Mouse (Mus musculus): ENCODE data around the gene Otop1.

The Otop1 gene

DNA sequence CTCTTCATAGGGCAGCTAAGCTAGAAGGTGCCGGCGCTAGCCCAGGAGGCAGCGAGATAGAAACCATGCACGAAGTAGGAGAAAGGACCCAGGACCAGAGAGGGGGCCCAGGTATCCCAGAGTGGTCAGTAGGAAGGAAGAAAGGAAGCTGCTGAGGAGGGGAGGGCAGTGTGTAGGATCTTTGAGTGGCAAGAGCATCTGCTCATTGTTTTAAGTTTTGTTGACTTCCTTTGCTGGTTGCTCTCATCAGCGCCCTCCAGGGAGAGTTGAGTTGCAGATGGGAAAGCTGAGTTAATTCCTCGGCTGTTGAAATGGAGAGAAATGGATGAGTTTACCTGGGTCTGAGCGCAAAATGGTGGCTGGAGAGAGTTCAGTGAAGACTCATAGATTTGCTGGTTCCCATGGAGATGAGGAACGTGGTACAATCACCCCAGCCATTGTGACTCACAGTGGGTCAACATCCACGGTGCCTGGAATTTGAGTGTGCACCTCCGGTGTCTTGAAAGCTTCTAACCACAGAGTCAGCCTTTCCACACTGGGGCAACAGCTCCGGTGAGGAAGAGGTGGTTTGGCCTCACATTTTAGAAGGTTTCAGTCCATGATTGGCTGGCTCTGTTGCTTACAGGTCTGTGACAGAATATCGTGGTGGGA lies 26.1 kb downstream of the Otop1 start:
- DNase-seq (ENCODE audit: low spot score in 2 of 2): no peak

DNA sequence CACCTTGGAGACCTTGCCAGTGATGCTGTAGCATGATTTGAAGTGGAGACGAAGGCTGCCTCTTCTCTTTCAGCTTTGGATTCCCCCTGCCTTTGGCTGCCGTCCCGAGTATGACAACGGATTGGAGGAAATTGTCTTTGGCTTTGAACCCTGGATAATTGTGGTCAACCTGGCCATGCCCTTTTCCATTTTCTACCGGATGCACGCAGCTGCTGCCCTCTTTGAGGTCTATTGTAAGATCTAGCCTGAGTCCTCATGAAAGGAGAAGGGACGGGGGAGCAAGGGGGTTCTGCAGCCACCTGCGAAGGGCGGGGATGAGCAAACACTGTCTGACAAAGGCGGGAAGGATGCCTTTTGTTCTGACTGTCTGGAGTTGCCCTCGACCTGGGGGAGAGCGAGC lies 26.9 kb downstream of the Otop1 start:
- DNase-seq (ENCODE audit: low spot score in 2 of 2): no peak

DNA sequence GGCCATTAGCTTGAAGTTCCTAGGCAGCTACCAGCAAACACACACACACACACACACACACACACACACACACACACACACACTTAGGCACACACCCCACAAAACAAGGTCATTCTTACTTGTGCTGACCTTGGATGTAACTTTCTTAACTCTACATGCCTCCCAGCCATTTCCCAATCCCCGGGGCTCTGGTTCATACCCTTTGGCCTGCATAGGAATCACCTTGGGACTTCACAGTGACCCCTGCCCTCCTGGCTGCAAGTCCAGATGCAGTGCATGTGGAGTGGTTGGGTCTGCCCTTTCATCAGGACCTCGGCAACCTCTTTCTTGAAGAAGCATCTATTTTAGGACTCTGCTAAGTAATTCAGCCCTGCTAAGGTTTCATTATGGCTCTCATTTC lies 29.5 kb downstream of the Otop1 start:
- DNase-seq (ENCODE audit: low spot score in 2 of 2): no peak

DNA sequence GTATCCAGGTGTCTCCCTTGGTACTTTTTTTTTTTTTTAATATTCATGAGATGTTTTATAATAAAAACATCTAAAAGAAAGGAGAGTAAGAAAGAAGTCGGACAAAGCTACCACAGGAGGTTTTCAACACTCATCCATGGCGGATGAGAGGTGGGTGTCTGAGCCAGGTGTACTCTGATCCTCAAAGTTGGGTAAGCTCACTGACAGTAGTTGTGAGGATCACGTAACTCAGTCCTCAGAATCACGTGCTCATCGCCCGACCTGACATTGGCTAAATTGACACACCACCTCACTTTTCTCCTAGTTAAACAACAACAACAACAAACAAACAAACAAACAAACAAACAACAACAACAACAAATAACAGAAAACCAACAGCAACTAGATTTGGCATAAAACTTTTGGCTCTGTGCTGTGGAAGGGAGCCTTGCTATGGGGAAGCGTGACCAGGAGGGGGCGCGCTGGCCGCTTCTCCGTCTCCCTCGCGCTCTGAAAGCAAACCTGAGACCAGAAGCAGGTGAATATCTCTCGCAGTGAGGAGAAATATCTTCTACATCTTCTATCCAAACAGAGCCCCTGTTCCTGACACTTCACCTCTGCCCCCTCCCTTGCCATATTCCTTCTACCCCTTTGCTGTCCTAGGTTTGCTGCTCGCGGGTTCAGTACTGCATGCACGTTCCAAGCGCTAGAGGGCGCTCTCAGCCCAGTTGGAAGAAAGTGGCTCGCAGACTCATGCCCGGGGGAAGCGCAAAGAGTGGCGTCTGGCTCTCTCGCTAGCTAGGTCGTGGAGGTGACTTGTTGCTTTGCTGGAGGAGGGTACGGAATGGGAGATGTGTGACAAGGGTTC lies 31.7 kb downstream of the Otop1 start:
- DNase-seq (ENCODE audit: low spot score in 2 of 2): peak; percentile 92 to 93

DNA sequence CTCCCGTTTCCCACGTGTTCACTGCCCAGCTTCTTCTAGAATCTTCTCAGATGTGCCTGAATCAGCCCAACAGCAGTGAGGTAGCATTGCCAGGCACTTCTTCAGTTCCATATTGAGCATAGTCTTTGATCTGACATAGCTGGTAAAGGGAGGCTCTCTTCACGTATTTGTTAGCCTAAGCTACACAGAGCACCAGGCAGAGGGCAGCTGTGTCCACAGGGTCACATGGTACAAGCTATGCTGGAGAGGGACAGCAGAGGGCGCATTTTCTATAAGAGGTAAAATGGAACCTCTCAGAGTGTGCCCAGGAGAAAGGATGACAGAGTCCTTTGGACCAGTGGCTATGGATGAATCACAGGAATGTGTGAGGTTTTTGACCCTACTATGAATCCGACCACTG lies 33.1 kb downstream of the Otop1 start:
- DNase-seq (ENCODE audit: low spot score in 2 of 2): peak; percentile 42 to 50

DNA sequence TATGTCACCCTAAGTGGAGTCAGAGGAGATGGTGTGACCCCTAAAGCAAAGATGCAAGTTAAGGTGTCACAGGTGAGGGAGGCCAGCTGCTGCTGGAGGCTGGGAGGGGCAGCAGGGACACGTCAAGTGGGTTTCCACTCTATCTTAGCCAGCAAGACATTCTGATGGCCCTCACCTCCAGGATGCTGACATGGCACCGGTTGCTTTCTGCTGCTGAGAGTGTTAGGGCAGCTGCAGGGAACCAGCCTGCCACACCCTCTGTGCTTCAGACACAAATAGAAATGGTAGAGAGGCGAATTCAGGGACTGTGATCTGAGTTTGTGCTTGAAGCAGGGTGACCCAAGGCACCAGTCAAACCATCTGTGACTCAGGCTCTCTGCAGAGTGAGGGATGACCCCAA lies 34.0 kb downstream of the Otop1 start:
- DNase-seq (ENCODE audit: low spot score in 2 of 2): no peak

DNA sequence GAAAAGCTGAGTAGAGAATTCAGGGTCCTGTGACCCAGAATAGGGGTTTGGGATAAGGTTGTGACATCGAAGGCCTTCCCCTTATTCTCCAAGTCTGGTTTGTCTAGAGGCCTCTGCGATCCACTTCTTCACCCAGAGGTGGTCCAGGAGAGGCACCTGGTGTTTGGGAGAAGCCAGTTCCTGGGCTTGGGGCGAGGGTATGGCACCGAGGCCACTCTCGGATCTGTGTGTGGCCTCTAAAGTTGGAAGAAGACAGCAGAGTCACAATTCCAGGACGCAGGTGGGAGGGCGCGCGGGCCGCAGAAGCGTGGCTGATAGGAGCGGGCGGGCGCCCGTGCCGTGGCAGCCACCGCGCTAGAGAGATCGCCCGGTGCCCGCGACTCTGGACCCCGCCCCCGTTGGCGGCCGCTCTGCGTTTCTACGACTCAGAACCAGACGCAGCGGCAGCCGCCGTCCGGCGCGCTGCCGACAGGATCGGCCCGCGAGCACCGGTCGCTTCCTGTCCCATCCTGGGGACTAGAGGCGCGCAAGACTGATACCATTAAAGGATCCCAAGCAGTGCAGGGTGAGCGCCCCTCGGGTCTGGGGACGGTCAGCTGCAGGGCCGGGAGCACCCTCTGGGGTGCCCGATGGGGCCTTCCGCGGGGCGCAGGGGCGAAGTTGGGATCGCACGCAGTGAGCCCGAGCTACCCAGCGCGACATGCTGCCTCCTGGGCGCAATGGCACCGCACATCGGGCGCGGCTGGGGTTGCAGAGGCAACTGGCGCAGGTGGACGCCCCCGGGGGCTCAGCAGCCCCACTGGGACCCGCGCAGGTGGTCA lies 43.4 kb downstream of the Otop1 start, which contains the start of gene Drd5:
Gene Drd5, plus strand, starts transcription at position 402 of the 821 bp plus-strand sequence.
- DNase-seq (ENCODE audit: low spot score in 2 of 2): no peak

DNA sequence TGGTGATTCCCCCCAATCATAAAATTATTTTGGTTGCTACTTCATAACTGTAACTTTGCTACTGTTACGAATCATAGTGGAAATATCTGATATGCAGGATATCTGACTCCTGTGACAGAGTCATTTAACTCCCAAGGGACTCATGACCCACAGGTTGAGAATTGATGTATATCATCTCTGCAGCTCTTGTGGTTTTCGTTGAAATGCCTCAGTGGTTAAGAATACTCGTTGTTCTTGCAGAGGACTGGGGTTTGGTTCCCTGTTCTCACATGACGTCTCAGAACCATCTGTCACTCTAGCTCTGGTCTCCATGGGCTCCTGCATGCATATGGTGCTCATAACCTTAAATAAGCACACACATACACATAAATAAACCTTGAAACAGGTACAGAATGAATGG lies 57.6 kb downstream of the Otop1 start:
- DNase-seq (ENCODE audit: low spot score in 2 of 2): no peak

DNA sequence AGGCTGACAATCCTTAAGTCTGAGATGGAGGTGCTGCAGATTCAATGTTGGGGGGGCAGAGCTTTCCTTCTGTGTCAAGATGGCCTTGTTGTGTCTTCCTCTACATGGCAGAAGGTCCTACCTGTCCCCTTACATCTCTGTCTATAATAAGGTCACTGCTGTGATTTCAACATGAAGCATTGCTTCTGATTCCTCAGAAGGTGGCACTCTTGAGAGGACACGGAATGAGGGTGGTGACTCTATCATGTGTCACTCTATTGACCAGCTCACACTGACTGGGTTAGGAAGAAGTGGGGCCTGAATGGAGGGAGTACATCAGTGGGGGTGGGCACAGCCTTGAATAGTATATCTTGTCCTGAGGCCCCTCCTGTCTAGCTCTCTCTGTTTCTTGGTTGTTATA lies 58.8 kb downstream of the Otop1 start:
- DNase-seq (ENCODE audit: low spot score in 2 of 2): no peak

DNA sequence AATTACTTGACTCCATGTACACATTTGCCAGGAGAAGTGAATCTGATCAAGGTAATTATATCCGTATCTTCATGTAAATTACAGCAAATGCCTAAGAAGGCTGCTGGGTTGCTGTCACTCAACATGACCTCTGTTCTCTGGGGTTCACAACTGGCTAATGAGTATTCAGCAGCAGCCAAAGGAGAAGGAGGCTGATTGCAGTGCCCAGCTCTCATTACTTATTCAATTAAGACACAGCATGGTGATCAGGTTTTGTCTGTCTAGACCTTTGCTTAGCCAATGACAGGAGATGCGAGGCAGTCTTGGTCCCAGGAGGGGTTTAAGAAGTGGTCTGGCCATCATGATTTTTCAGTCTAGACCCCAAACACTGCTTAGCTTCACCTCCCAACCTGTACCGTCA lies 67.3 kb downstream of the Otop1 start:
- no peak for DNase-seq (ENCODE audit: low spot score in 2 of 2)

DNA sequence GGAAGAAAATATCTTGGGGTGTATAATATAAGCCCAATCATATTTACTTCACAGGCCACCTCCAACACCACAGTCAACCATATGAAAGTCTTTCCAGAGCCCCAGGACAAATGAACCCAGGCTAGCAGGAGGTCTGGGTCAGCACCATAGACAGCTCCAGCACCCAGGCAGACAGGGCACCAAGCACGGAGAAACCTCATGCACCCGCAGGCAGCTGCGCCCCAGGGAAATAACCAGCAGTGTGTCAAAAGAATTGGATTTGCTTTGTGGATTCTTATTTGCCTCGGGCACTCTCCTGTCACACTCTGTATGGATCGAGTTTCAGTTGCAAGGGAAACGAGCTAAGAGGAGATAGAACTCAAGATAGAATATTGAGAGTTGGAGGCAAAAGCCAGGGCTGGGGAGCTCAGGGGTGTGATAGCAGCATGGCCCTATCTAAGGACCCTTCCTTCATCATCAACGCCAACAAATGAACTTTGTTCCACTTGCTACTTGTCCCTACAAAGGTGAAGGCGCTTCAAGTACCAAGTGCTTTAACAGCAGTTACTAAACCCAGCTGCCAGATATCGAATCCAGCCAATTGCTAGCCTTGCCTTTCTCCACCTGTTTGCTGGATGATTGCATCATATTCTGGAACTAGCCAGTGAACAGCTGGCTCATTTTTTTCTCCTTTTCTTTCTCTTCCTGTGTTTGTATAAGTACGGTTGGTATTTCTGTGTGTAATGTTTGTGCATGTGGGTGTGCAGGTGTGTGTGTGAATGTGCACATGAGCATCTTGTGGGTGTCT lies 71.1 kb downstream of the Otop1 start:
- no peak for DNase-seq (ENCODE audit: low spot score in 2 of 2)

DNA sequence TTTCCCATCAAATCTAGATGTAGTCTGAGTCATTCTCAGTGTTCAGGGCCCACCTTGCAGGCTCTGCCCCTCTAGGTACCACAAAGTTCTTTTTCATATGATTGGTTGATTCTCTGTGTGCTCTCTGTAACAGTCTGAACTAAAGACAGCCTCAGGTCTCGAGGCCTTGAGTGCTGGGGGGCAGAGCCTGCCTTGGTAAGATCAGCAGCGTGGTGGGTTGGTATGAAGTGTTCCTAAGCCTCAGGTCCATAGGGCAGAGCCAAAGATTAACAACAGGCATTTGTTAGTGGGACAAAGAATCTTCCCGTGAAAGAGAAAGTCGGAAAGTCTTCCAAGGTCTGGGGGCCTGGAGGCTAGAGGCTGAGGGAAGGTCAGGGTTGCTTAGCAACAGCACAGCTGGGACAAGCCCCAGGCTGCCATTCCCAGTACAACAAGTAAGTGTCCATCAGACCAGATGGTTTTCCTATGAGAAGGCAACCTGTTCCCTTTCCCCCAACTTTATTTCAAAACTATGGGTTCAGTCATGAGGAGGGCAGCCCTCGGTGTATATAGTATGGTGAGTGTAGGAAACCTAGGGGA lies 74.7 kb downstream of the Otop1 start:
- DNase-seq (ENCODE audit: low spot score in 2 of 2): no peak

All from frontal cortex, postnatal 25 days (tissue).